Mouse (Mus musculus) ovary, postnatal 14 days (tissue): Measurements from ENCODE around the gene Msx3.
A peak's percentile ranks its signal among the peaks of the same experiment; 100 is the strongest.

Experiments used
- DNase-seq: peaks from one replicate; pipeline ENCODE4 v3.0.0; 2022; ENCODE audit warnings: low spot score

The Msx3 gene

GRCm38 (mm10) chr7:140048361-140049114 lies at the start of gene Msx3:
TSS of gene Msx3 (minus strand) at chr7:140049089.
- DNase-seq, result no peak

GRCm38 (mm10) chr7:140098466-140098865 lies 49.6 kb upstream of the Msx3 start:
- DNase-seq, result no peak

GRCm38 (mm10) chr7:140096055-140096454 lies 47.2 kb upstream of the Msx3 start:
- DNase-seq, result no peak

GRCm38 (mm10) chr7:140095556-140095955 lies 46.7 kb upstream of the Msx3 start:
- no peak for DNase-seq

- no peak for DNase-seq
Measured at GRCm38 (mm10) chr7:140094954-140095353, 46.1 kb upstream of the Msx3 start.

GRCm38 (mm10) chr7:140092924-140093528 lies 44.1 kb upstream of the Msx3 start, which contains the start of gene Prap1:
TSS of gene Prap1 (plus strand) at chr7:140093395.
- DNase-seq, result no peak

GRCm38 (mm10) chr7:140090601-140091000 lies 41.7 kb upstream of the Msx3 start:
- no peak for DNase-seq

- DNase-seq, result no peak
Measured at GRCm38 (mm10) chr7:140082242-140082678, 33.4 kb upstream of the Msx3 start, which contains the start of gene Caly. TSS of gene Caly (minus strand) at chr7:140082548.

GRCm38 (mm10) chr7:140081408-140082241 lies 32.7 kb upstream of the Msx3 start:
- no peak for DNase-seq

- peak; percentile 54 for DNase-seq
Measured at GRCm38 (mm10) chr7:140080503-140081156, 31.7 kb upstream of the Msx3 start.

- peak; percentile 54 for DNase-seq
Measured at GRCm38 (mm10) chr7:140078711-140079110, 29.8 kb upstream of the Msx3 start.

GRCm38 (mm10) chr7:140077698-140078097 lies 28.8 kb upstream of the Msx3 start:
- no peak for DNase-seq

- no peak for DNase-seq
Measured at GRCm38 (mm10) chr7:140070042-140070711, 21.3 kb upstream of the Msx3 start.

- no peak for DNase-seq
Measured at GRCm38 (mm10) chr7:140067397-140067796, 18.5 kb upstream of the Msx3 start.

- DNase-seq, result no peak
Measured at GRCm38 (mm10) chr7:140063092-140063491, 14.2 kb upstream of the Msx3 start.

- no peak for DNase-seq
Measured at GRCm38 (mm10) chr7:140062307-140062706, 13.4 kb upstream of the Msx3 start.

GRCm38 (mm10) chr7:140061832-140062130 lies 12.9 kb upstream of the Msx3 start:
- DNase-seq, result no peak

GRCm38 (mm10) chr7:140060936-140061831 lies 12.3 kb upstream of the Msx3 start:
- DNase-seq, result no peak

GRCm38 (mm10) chr7:140059601-140060000 lies 10.7 kb upstream of the Msx3 start:
- DNase-seq, result no peak

- DNase-seq, result no peak
Measured at GRCm38 (mm10) chr7:140058528-140058927, 9.6 kb upstream of the Msx3 start.
